Mouse (Mus musculus): Measurements from ENCODE around the gene Nkd1.

GRCm38 (mm10) chr8:88567314-88568121 is 46.4 kb downstream of the Nkd1 start:
- TF ChIP-seq CTCF (IDR thresholded peaks at IDR 0.05; ENCODE audit: borderline replicate concordance, insufficient read depth, low read depth, low read length) = no peak; the same call in 1 of the 2 replicates
- no peak for TF ChIP-seq POLR2A (IDR thresholded peaks at IDR 0.05; ENCODE audit: borderline replicate concordance, insufficient read depth, low read length)
